Mouse (Mus musculus) heart, adult 10 weeks (tissue): ENCODE data around the gene Olfr1196. TPM values are rescaled to one million over a fixed set of nuclear protein-coding genes. Genes with fewer than 3 reads are reported as not detected.

Source experiments
- polyA plus RNA-seq: library from polyadenylated mRNA; stranded (reverse); fragments of 350-450 nt; fragmentation: Illumina TruSeq; extraction: RNeasy Lipid Tissue Mini Kit (QIAGEN cat#74804); gene quantifications from one replicate; pipeline ENCODE4 v1.2.3, GENCODE M21; 2014; ENCODE audit warnings: low read depth, low replicate concordance

Olfr1196 gene
- not detected for polyA plus RNA-seq

DNA sequence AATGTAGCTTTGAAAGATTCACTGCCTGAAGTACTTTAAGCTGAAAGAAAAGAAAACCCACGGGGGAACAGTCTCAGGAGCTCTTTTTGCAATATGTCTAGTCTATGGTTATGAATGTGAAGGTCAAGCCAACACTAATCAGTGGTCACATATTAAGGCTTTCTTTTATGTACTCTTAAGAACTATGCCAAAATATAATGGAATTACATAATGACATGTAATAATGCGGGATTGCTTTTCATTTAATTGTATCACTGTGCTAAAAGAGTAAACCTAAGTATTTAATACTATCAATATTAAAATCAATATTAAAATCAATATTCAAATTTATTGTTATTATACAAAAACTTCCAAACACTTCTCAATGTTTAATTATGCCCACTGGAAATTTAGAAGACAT lies at the start of gene Olfr1196:
Olfr1196 (minus strand) TSS at position 101 of the 400 bp plus-strand sequence.

DNA sequence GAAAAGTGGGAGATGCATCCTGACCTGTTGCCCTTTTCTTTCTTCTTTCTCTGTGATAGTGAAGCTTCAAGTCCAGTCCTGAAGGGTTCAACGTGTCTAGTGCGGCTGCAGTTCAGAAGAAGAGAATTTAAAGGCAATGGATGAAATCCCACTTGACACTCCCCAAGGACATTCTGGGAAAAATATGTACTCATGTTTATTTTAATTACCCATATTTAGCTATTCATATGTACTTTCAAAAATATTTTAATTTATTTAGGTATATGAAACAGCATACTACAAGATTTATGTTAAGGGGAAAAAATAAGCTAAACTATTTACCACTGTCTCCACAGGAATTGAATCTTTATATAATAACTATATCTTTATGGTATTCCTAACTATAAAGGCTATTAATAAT lies 46.9 kb upstream of the Olfr1196 start, which contains the start of gene Olfr1198:
Olfr1198 (minus strand) TSS at position 101 of the 400 bp plus-strand sequence.

DNA sequence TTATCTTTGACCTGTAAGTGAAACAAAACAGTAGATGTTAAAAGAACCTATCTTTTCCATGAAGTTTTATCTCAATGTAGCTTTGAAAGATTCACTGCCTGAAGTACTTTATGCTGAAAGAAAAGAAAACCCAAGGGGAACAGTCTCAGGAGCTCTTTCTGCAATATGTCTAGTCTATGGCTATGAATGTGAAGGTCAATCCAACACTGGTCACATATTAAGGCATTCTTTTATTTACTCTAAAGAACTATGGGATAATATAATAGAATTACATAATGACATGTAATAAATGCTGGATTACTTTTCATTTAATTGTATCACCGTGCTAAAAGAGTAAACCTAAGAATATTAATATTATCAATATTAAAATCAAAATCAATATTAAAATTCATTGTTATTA lies 27.9 kb upstream of the Olfr1196 start, which contains the start of gene Olfr1197:
Olfr1197 (minus strand) TSS at position 101 of the 400 bp plus-strand sequence.

DNA sequence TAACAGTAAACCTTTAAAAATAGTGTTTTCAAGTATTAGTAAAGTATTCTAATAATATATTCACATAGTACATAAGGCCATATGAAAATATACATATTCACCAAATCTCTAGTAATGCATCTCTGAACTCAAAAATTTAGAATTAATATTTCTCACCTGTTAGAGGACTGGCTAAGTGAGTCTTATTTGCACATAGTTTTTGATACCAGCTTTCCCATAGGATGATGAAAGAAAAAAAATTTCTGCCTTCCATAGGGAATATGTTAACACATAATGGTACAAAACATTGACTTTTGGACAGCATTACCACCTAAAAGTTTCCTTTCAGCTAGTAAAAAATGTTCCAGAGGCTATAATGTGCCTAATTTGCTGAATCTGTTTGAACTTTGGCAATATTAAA lies 15.3 kb downstream of the Olfr1196 start, which contains the start of gene Olfr1195:
Olfr1195 (minus strand) TSS at position 101 of the 400 bp plus-strand sequence.

DNA sequence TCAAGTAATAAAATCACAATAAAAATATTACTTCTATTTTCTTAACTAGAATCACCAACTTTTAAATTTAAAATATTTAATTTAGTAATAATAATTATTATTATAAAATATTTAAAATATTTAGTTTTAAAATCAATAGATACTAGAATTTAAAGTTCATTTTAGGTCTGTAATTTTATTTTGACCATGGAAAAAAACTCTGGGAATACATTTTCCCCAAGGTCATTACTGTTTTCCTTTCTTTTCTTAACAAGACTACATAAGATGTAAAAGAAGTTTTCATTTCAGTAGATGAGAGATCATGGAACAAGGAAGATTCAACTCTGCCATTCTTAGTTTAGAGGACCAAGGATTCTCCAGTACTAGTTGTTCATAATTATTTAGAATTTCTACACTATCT lies 29.1 kb downstream of the Olfr1196 start, which contains the start of gene Olfr1193:
Olfr1193 (plus strand) TSS at position 301 of the 400 bp plus-strand sequence.

DNA sequence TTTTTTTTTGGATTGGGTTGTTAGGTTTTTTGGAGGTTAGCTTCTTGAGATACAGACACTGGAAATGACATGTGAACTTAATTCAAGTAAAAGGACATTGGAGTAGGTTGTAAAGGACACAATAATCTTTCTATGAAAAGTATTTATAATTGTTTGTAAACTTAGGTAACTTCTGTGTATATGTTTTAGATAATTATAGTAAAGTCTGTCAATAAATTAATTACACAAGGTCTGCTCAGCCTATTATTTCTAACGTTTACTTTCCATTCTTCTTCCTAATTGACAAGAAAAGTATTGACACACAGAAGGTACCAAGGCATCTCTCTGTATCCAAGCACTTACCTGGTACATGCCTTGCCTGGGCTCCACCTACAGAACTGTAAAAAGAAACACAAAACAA lies 56.2 kb downstream of the Olfr1196 start, which contains the start of gene Olfr1192-ps1:
Olfr1192-ps1 (plus strand) TSS at position 301 of the 400 bp plus-strand sequence.

Other genes with a start within 250 kb of the Olfr1196 start
- gene Olfr1183, start 249.7 kb downstream of the Olfr1196 start, polyA plus RNA-seq = not detected
- gene Olfr1184, start 221.0 kb downstream of the Olfr1196 start, polyA plus RNA-seq = not detected
- gene Olfr1185-ps1, start 211.3 kb downstream of the Olfr1196 start, polyA plus RNA-seq = not detected
- gene Olfr1186, start 186.0 kb downstream of the Olfr1196 start, polyA plus RNA-seq = not detected
- gene Olfr1188, start 147.7 kb downstream of the Olfr1196 start, polyA plus RNA-seq = not detected
- not detected for gene Olfr1189, start 118.1 kb downstream of the Olfr1196 start, polyA plus RNA-seq
- not detected for gene Olfr1191-ps1, start 64.1 kb downstream of the Olfr1196 start, polyA plus RNA-seq
- not detected for gene Olfr1192-ps1, start 56.1 kb downstream of the Olfr1196 start, polyA plus RNA-seq
- not detected for gene Olfr1193, start 29.0 kb downstream of the Olfr1196 start, polyA plus RNA-seq
- gene Olfr1195, start 15.4 kb downstream of the Olfr1196 start, polyA plus RNA-seq = not detected
- not detected for gene Olfr1197, start 27.8 kb upstream of the Olfr1196 start, polyA plus RNA-seq
- gene Olfr1198, start 46.8 kb upstream of the Olfr1196 start, polyA plus RNA-seq = not detected
- not detected for gene Olfr1199, start 55.9 kb upstream of the Olfr1196 start, polyA plus RNA-seq
- not detected for gene Olfr1200, start 65.9 kb upstream of the Olfr1196 start, polyA plus RNA-seq
- gene Olfr1201, start 88.4 kb upstream of the Olfr1196 start, polyA plus RNA-seq = not detected
- not detected for gene Olfr1202, start 109.9 kb upstream of the Olfr1196 start, polyA plus RNA-seq
- gene Olfr1205, start 125.1 kb upstream of the Olfr1196 start, polyA plus RNA-seq = not detected
- gene Olfr1204, start 144.7 kb upstream of the Olfr1196 start, polyA plus RNA-seq = not detected
- not detected for gene Olfr1206, start 158.6 kb upstream of the Olfr1196 start, polyA plus RNA-seq
- gene Olfr1208, start 197.7 kb upstream of the Olfr1196 start, polyA plus RNA-seq = not detected
- gene Olfr1209, start 210.6 kb upstream of the Olfr1196 start, polyA plus RNA-seq = not detected
- gene Olfr1211, start 233.5 kb upstream of the Olfr1196 start, polyA plus RNA-seq = not detected
- gene Olfr1212, start 249.4 kb upstream of the Olfr1196 start, polyA plus RNA-seq = not detected